Mouse (Mus musculus): Measurements from ENCODE around the gene Slc35e3.
"Not testable (repeated sequence)": the region's sequence is repeated elsewhere in the genome, so short reads cannot be mapped to it uniquely, and the experiment has no call there.

Slc35e3 gene

DNA sequence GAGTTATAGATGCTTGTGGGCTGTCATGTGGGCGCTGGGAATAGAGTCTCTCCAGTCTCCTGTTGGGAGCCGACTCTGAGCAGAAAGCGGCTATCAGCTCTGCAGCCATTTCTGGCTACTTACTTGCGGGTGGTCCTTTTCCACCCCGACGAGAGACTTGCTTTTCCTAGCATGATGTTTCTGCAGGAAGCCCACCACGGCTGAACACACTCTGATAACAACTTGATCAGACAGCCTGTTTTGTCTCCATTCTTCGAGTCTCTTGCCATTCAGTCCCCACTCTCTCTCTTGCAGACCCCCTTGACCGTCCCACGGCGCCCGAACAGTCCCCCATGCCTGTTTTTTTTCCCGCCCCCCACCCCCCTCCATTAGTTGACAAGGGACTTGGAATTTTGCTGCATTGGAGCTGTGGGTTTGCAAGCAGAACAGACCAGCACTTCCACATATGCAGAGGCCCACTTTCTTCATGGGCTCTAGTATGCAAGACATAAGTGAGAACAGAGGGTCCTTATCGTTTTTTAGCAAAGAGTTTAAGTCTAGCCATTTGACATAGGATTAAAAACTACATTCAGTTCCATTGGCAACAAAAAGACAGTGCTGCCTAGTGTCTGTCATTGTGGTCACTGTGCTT, 13.1 kb downstream of the Slc35e3 start:
- DNase-seq (ENCODE audit: low spot score in 2 of 2) = no peak

DNA sequence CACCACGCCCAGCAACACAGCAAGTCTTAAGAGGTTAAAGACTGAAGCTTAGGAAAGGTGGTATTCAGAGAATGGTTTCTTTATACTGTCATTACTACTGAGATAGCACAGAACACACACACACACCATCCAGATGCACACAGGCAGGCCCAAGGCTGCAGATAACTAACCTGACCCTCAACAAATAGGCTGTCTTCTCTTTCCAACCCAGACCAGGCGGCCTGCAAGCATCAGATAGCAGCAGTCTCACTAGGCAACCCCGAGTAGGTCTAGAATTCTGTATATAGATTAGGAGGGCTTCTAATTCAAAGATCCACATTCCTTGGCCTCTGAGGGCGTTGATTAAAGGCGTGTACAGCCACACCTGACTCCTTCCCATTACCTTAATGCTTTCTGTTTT, 14.0 kb downstream of the Slc35e3 start:
- DNase-seq (ENCODE audit: low spot score in 2 of 2) = no peak

DNA sequence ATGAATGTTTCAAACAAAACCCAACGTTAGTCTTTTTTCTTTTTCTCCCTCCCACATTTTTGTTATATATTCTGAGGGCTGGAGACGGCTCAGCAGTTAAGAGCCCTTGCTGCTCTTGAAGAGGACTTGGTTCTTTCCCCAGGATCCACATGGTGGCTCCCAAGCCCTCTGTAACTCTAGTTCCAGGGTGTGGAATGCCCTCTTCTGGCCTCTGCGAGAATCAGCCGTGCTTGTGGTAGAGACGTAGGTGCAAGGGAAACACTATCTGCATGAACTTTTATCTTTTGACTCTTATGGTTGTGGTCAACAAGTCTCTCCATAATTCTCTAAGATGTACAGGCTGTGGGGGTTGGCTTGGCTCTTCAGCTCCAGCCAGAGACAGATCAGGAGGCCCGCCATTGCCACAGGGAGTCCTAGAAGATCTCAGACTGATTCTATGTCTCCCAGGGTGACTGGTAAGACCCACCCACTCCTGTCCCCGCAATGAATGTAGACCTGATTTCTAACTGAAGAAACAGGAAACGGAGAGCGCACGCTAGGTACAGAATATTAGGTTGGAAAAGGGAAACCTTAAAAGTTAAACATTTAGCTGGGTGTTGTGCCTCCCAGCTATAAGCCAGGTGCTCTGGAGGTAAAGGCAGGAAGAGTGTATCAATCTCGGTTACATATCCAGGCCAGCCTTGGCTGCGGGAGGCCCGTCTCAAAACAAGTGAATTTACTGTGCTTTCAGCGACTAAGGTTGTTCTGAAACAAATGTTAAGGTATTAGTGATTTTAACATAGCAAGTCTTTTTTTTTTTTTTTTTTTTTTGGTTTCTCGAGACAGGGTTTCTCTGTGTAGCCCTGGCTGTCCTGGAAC, 14.7 kb downstream of the Slc35e3 start:
- peak in 1 of 2 experiments; percentile 57 for DNase-seq (ENCODE audit: low spot score in 2 of 2)

DNA sequence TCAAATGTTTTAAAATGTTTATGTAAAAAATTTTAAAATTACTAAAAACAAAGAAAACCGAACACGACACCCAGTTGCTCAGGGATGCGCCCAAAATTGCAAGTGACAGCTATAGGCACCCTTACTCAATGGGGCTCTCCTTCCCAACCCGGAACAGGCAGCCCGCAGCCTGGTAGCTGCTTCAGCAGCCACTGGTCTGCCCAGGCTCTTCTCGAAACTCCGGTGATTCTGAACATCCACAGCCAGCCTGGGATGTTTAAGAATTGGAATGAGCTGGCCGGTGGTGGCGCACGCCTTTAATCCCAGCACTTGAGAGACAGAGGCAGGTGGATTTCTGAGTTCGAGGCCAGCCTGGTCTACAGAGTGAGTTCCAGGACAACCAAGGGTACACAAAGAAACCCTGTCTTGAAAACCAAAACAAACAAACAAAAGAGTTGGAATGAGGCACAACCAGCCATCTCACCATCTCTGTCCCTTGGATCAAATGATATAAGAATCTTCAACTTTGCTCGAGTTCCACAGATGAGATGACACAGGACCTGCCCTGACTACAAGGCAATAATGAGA, 15.4 kb downstream of the Slc35e3 start:
- DNase-seq (ENCODE audit: low spot score in 2 of 2) = no peak

DNA sequence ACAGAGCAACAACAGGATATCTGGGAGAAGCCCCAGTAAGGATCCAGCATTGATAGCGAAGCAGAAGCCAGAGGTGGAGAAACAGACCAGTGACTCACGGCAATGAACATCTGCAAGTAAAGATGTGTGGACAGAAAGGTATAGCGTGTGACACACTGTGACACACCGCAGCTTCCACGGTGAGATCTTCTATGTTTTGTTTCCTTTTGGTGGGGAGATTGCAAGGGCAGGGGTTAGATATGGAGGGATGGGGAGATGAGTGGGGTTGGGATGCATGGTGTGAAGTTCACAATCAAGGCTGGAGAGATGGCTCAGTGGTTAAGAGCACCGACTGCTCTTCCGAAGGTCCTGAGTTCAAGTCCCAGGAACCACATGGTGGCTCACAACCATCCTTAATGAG, 16.0 kb downstream of the Slc35e3 start:
- no peak for DNase-seq (ENCODE audit: low spot score in 2 of 2)

DNA sequence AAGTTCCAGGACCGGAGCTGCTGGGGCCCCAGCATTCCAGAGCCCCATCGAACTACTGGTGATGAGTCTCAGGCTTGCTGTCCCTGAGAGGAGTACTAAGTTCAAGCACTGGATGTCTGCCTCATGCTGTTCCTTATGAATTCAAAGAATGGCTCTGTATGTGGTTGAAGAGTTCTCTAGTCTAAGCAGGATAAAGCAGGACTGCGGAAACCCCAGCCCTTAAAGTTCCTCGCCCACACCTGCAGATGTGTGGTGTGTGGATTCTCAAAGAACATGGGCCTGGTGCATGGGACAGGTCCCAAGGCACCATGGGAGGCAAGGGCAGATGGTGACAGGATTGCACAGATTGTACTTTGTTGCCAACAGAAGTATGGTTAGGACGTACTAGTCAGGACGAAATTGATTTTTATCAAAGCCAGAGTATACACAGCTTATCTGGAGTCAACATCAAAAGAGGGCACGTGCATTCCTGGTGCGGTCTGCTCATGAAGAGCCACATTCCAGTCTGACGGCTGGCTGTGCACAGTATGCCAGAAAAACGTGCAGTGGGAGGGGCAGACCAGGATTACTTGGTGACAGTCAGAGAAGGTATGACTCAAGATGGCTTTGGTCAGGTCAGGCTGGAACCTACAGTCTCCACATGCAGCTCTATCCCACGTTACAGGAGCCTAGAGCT, 16.9 kb downstream of the Slc35e3 start:
- no peak for DNase-seq (ENCODE audit: low spot score in 2 of 2)

DNA sequence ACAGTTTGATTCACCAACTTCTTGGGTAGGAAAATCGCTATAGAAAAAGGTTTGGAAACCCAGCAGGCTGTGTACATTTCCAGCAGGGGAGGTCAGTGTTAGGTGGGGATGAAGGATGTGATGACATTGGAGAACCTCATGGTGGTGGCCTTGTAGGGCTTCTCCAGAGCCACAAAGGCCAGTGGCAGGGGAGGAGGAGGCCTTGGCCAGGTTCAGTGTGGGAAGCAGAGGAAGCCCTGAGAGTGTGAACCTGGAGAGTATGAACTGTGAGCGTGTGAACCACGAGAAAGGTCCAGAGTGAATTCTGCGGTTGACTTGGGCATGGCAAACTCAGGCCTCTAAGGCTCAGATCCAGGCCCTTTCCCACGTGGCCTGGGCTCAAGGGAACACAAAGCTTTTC, 17.6 kb downstream of the Slc35e3 start:
- no peak for DNase-seq (ENCODE audit: low spot score in 2 of 2)

DNA sequence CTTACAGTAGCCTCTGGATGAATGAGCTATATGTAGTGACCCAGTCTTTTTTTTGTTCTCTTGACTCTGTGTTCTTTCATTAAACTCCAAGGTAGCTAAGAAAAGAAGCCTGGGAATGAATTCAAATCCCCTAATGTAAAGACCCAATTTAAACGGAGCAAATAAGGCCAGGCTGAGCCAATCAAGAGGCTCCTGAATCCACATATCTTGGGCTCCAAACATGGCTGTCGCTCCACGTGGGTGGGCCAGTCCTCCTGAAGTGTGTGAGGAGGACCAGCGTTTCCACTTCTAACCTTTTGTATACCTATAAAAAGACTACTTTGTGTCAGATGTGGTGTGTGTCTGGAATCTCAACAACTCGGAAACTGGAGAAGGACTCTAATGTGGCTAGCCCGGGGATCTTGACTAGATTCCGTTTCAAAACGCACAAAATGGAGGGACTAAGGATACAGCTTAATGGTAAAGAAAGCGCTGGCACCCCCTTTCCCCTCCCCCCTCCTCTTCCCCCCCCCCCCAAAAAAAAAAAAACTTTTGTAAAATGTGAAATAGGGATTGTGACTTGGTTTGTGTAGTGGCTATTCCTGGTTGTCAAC, 18.6 kb downstream of the Slc35e3 start:
- no peak for DNase-seq (ENCODE audit: low spot score in 2 of 2)

DNA sequence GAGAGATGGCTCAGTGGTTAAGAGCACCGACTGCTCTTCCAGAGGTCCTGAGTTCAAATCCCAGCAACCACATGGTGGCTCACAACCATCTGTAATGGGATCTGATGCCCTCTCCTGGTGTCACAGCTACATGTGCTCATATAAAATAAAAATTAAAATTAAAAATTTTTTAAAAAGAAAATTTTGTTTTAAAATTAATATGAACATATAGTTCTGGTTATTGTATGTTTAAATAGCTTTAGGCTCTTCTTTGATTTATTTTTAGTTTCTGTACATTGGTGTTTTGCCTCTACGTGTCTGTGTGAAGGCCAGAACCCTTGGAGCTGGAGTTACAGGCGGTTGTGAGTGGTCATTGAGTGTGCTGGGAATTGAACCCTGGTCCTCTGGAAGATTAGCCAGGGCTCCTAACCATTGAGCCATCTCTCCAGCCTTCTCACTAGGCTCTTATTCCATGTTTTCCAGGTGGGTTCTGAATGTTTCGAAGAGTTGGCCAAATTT, 19.2 kb downstream of the Slc35e3 start:
- no peak for DNase-seq (ENCODE audit: low spot score in 2 of 2)

DNA sequence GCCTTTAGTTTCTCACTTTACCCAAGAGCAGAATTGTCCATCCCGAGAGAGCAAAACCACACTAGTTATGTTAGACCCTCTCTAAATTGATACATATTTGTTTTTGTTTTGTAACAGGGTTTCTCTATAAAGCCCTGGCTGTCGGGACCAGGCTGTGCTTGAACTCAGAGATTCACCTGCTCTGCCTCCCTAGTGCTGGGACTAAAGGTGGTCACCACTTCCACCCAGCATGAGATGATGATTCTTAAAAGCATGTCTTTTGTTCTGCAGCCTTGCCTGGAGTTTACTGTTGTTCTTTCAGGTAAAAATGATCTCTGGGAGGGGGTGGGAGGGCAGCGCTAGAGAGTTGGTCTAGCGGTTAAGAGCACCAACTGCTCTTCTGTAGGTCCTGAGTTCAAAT, 19.8 kb downstream of the Slc35e3 start:
- no peak for DNase-seq (ENCODE audit: low spot score in 2 of 2)

DNA sequence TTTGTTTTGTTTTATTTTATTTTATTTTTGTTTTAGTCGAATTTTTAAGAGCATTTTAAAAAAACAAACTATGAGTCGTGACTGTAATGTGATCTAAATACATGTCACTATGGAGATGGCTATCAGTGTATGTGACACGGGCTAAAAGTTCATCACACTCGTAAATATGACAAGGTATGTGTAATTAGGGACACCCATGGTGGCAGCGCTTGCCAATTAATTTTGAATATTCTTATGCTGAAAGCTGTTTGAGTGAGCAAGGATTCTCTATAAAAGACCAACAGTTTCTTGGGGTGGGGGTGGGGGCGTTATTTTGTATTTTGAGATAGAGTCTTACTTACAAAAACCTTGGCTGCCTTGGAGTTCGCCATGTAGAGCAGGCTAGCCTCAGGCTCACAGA, 20.5 kb downstream of the Slc35e3 start:
- DNase-seq (ENCODE audit: low spot score in 2 of 2) = no peak

DNA sequence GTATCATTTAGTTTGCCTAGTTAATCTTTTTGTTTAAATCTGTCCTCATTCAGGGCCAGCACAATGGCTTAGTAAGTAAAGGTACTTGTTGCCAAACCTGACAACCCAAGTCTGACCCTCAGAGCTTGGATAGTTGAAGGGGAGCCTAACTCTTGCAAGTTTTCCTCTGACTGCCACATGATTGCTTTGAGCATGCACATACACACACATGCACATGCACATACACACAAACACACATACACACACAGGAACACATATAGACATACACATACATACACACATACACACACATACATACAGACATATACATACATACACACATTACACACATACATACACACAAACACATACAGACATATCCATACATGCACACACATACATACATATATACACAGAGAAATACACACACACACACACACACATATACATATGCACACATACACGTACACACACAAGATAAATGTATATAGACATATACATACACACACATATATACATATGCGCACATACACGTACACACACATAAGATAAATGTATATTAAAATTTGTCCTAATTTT, 21.3 kb downstream of the Slc35e3 start:
- DNase-seq (ENCODE audit: low spot score in 2 of 2) = no peak

DNA sequence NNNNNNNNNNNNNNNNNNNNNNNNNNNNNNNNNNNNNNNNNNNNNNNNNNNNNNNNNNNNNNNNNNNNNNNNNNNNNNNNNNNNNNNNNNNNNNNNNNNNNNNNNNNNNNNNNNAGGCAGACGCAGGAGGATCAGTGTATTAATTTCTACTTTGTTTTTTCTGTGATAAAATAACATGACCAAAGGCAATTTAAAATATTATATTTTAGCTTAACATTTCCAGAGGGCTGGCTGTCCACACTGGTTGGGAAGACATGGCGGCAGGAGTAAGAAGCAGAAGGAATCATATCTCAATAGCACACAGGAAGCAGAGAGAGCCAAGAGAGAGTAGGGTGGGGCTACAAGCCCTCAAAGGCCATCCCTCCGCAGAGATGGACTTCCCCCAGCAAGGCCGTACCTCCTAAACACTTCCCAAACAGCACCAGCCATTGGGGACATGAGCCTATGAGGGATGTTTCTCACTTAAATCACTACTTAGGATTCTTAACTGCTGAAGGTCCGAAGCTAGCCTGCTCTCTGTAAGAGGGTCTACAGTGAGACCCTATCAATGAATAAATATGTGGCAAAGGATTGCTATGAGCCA, 21.9 kb downstream of the Slc35e3 start:
- no peak for DNase-seq (ENCODE audit: low spot score in 2 of 2)

DNA sequence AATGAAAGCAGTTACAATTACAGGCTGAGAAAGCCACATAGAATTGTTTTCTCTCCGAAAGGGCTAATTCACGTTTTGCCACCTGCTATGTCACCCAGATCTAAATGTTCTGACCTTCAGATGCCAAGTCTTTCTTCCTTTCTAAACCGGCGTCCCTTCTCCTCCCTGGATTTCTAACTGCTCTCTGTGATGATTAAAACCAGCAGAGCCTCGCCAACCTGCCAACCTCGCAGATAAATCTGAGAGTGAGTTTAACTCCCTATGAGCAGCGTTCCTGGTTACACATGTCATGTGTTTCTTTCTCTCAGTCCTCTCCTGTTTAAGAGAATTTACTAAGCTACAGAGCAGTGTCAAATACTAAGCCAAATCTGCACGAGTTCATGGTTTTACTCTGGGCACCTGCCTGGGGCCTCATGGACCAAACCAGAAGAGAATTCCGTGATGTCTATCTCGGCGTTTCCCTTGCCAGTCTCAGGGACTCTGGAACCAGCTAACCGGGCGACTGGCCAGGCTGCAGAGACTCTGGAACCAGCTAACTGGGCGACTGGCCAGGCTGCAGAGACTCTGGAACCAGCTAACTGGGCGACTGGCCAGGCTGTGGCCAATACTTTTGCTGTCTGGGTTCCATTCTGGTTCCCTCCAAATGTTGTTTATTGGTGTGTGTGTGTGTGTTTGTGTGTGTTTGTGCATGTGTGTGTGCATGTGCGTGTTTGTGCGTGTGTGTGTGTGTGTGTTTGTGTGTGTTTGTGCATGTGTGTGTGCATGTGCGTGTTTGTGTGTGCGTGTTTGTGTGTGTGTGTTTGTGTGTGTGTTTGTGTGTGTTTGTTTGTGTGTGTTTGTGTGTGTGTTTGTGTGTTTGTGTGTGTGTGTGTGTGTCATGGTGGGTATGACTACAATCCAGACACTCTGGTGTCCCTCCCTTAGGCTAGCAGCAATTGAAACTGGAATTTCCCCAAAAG, 27.7 kb downstream of the Slc35e3 start:
- DNase-seq (ENCODE audit: low spot score in 2 of 2) = peak in 1 of 2 experiments; percentile 42

DNA sequence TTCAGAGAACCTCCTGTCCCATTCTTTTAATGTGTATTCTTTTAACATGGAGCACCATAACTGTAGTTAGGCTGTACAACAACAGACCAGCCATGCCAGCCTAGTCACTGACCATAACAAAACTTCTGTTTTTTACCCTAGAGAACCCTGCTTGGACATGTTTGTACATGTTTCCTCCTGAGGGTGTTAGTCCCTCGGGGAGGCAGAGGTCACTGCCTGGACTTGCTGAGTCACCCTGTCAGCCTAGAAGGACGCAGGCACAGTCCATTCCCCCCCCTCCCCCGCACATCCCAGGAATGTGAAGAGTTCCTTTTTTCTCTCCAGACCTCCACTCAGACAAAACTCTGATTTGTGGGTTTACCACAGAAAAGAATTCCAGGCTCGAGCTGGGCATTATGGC, 28.6 kb downstream of the Slc35e3 start:
- no peak for DNase-seq (ENCODE audit: low spot score in 2 of 2)

DNA sequence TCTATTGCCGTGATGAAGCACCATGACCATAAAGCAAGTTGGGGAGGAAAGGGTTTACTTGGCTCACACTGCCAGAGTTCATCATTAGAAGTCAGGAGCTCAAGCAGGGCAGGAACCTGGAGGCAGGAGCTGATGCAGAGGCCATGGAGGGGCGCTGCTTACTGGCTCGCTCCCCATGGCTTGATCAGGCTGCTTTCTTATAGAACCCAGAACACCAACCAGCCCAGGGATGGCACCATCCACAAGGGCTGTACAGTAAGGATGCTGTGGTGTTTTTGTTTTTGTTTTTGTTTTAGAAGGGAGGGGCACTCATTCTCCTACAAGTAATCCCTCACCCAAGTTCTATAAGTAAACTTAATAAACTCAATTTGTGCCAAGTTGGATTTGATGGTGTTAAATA, 29.5 kb downstream of the Slc35e3 start:
- DNase-seq (ENCODE audit: low spot score in 2 of 2) = no peak

DNA sequence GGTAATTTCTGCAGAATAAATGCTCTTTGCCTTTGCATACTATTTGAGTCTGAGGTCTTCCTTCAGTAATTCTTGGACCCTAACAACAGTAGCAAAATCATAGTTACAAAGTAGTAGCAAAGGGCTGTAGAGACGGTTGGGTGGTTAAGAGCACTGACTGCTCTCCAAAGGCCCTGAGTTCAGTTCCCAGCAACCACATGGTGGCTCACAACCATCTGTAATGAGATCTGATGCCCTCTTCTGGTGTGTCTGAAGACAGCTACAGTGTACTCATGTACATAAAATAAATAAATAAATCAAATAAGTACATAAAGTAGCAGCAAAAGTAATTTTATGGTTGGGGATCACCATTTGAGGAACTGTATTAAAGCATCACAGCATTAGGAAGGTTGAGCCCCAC, 30.5 kb downstream of the Slc35e3 start:
- not testable (repeated sequence) for DNase-seq (ENCODE audit: low spot score in 2 of 2)

DNA sequence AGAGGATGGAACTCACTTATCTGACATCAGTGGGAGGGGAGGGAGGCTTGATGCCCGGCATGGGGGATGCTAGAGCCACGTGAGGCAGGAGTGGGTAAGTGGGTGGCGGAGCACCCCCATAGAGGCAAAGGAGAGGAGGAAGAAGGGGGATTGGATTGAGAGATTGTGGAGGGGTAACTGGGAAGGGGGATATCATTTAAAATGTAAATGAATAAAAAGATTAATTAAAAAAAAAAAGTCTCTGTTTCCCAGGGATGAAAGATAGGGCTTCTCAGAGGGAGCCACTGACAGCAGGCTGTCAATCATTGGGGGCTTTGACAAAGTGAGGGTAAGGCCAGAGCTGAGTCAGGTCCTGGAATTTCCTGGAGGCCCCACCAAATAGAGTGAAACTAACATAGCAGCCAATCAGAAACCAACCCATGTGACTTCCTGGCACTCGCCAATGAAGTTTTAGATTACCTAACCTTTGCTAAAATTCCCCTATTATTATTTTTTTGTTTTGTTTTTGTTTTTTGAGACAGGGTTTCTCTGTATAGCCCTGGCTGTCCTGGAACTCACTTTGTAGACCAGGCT, 31.2 kb downstream of the Slc35e3 start:
- DNase-seq (ENCODE audit: low spot score in 2 of 2) = no peak

DNA sequence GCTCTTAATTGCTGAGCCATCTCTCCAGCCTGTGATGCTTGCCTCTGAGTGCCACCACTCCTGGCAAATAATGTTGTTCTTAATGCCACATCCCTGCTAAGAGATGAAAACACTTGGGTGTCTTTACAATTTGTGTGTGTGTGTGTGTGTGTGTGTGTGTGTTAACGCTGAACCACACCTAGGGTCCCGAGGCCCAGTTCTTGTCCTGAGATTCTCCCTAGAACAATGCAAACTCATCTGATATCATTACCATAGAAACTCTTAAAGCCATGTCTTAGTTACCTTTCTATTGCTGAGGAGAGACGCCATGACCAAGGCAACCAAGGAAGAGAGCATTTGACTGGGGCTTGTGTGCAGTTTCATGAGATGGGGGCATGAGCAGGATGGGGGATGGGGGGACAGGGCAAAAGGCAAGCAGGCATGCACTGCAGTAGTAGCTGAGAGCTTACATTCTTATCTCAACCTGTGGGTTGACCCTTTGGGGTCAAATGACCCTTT, 32.1 kb downstream of the Slc35e3 start:
- no peak for DNase-seq (ENCODE audit: low spot score in 2 of 2)

DNA sequence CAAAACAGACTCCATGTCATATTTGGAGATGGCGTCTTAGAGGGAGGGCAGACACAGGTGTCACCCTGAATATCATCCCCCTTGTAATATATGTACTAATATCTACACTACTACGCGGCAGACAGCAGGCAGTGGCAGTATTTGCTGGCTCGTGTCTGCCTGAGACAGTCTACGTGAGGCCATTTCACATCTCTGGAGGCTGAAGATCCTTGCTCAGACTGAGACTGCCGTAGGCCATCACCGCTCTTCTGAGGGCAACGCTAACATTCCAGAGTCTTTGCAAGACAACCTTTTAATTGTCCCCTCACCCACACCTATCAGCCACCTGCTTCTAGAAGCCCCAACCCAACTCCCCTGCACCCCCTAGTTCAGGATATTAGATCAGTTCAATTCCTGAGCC, 32.7 kb downstream of the Slc35e3 start:
- DNase-seq (ENCODE audit: low spot score in 2 of 2) = no peak

All from left cerebral cortex, adult 9 months (tissue).